Mouse (Mus musculus) forebrain, embryonic 15.5 days (tissue): Measurements from ENCODE around the gene Col24a1. TPM values are rescaled to one million over a fixed set of nuclear protein-coding genes. Genes with fewer than 3 reads are reported as not detected.

Source experiments
- ATAC-seq: fragments of 200-750 bp; cut with Nextera tagmentation; replicated peaks from 2 replicates; pipeline ENCODE4 v1.8.0; 2017; ENCODE audit warnings: mild to moderate bottlenecking, moderate TSS enrichment, moderate library complexity
- H3K27ac ChIP-seq: fragments of 300-500 bp; sonication (generic); replicated peaks from 2 replicates; pipeline ENCODE4 v1.5.1; 2015; ENCODE audit warnings: mild to moderate bottlenecking, inconsistent platforms
- H3K27me3 ChIP-seq: fragments of 300-500 bp; sonication (generic); 2 replicates; pipeline ENCODE4 v1.6.1; 2015; ENCODE audit warnings: inconsistent platforms
- H3K36me3 ChIP-seq: fragments of 300-500 bp; sonication (generic); 2 replicates; pipeline ENCODE4 v1.6.1; 2015; ENCODE audit warnings: mild to moderate bottlenecking, inconsistent platforms
- H3K4me1 ChIP-seq: fragments of 300-500 bp; sonication (generic); 2 replicates; pipeline ENCODE4 v1.6.1; 2015; ENCODE audit warnings: inconsistent platforms
- H3K4me2 ChIP-seq: fragments of 300-500 bp; sonication (generic); replicated peaks from 2 replicates; pipeline ENCODE4 v1.6.1; 2015; ENCODE audit warnings: mild to moderate bottlenecking, inconsistent platforms
- H3K4me3 ChIP-seq: fragments of 300-500 bp; sonication (generic); 2 replicates; pipeline ENCODE4 v1.5.1; 2015; ENCODE audit warnings: mild to moderate bottlenecking, inconsistent platforms
- H3K9ac ChIP-seq: fragments of 300-500 bp; sonication (generic); replicated peaks from 2 replicates; pipeline ENCODE4 v1.6.1; 2015; ENCODE audit warnings: mild to moderate bottlenecking, inconsistent platforms
- H3K9me3 ChIP-seq: fragments of 300-500 bp; sonication (generic); 2 replicates; pipeline ENCODE4 v1.6.1; 2016; ENCODE audit warnings: inconsistent platforms
- WGBS: fragments of 180-500 bp; shearing (Covaris S2); methylation state at CpG from one replicate; pipeline ENCODE4 v1.1.7; 2015; ENCODE audit warnings: mixed read lengths; 5-methylcytosine and 5-hydroxymethylcytosine counted together
- polyA plus RNA-seq: library from polyadenylated mRNA; unstranded; fragments of >200 nt; fragmentation: Nextera tagmentation; extraction: Ambion mirVana; gene quantifications from 2 replicates; pipeline ENCODE4 v1.2.1, GENCODE M21; 2015

The Col24a1 gene
- polyA plus RNA-seq = 0.31 and 0.41 TPM in 2 replicates

DNA sequence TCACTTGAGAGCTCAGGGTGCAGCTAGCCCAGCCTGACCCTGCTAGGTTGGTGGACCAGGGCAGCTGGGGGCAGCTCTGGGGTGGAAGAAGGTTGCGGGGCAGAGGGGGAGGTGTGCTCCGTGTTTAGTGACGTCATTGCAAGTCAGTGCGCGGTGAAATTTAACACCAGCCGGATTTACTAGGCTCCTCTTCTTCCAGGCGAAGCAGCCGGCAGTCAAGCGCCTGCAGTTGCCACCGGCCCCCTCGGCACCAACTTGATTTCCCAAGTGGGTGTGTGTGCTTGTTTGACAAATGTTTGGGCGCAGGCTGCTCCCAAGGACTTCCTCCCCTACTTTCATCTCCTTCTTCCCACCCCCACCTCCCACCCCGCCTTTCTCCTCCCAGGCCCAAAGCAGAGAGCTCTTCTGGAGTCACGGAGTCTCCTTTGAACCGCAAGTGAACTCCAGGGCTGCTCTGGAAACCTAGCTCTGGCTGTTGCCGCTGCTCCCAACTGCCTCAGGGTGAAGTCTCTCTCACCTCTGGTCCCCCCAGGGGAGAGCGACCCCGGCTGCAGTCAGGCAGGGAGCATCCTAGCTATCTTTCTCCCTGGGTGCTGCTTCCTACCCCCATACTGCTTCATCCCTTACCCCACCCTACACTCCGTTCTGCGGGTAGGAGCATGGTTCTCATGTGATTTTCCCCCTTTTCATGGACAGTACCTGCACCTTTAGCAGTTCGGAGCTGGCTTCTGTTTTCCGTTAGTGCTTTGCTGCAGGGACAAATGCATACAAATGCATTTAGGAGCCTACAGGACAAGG, at the start of gene Col24a1:
TSS of gene Col24a1 (plus strand) at position 136 of the 798 bp plus-strand sequence.
- Histone ChIP-seq H3K27me3 (no peaks in the 10 kb centered on the region), H3K4me1 (peaks cover 17% of the 10 kb centered on the region), H3K4me3 (peak within 1 kb of the TSS; percentile 30), H3K9me3 (no peaks in the 10 kb centered on the region), H3K9ac (peak within 1 kb of the TSS; percentile 34), H3K4me2 (peak within 1 kb of the TSS; percentile 71), H3K36me3 (no peaks in the 10 kb centered on the region), H3K27ac (no peak within 1 kb of the TSS)
- under 1% methylated on average over 22 of the region's 22 CpGs for WGBS
- ATAC-seq = peak; percentile 60

DNA sequence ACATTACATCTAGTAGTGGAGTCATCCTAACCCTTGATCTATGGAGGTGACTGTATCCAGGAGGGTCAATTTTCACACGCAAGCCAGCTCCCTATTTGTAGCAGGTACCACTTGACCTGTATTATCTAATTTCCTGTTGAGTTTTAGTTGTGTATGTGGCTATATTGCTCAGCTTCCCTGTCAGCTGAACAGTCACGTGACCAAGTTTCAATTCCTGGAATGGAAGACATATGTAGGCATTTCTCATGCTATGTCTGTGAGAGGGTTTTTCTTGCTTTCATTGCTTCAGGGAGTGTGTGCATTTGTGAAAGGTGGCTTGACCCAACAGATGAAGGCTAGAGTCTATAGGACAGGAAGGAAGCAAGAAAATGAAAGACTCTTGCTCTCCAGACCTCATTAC, 44.2 kb upstream of the Col24a1 start:
- no peaks in the 10 kb centered on the region for H3K4me1 ChIP-seq
- H3K27ac ChIP-seq = no peak overlapping the region
- H3K4me2 ChIP-seq = no peak overlapping the region
- no peak overlapping the region for H3K4me3 ChIP-seq
- H3K27me3 ChIP-seq = no peaks in the 10 kb centered on the region
- no peak overlapping the region for H3K9ac ChIP-seq
- H3K36me3 ChIP-seq = no peaks in the 10 kb centered on the region
- ATAC-seq = no peak
- WGBS = 89% methylated on average over 2 of the region's 2 CpGs
- no peaks in the 10 kb centered on the region for H3K9me3 ChIP-seq

DNA sequence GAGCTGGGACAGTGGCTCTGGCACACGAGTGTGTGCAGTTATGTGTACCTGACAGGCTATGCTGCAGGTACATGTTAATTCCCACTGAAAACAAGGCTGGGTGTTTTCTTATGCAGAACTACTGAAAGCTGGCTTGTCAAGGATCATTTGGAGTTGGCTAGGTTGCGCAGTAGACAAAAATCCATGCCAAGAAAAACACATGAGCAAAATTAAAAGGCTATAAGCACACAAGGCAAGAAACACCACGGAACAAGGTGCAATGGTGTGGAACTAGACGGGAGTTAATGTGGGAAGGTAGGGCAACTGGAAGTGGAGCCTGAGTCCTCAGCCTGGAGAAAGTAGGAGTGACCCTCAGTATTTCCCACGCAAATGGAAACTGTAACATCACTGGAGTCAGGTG, 39.2 kb upstream of the Col24a1 start:
- no peak overlapping the region for H3K27ac ChIP-seq
- H3K9me3 ChIP-seq = no peaks in the 10 kb centered on the region
- 85% methylated on average over 5 of the region's 5 CpGs for WGBS
- H3K27me3 ChIP-seq = no peaks in the 10 kb centered on the region
- no peaks in the 10 kb centered on the region for H3K4me1 ChIP-seq
- no peaks in the 10 kb centered on the region for H3K36me3 ChIP-seq
- ATAC-seq = no peak
- H3K9ac ChIP-seq = no peak overlapping the region
- H3K4me3 ChIP-seq = no peak overlapping the region
- H3K4me2 ChIP-seq = no peak overlapping the region

DNA sequence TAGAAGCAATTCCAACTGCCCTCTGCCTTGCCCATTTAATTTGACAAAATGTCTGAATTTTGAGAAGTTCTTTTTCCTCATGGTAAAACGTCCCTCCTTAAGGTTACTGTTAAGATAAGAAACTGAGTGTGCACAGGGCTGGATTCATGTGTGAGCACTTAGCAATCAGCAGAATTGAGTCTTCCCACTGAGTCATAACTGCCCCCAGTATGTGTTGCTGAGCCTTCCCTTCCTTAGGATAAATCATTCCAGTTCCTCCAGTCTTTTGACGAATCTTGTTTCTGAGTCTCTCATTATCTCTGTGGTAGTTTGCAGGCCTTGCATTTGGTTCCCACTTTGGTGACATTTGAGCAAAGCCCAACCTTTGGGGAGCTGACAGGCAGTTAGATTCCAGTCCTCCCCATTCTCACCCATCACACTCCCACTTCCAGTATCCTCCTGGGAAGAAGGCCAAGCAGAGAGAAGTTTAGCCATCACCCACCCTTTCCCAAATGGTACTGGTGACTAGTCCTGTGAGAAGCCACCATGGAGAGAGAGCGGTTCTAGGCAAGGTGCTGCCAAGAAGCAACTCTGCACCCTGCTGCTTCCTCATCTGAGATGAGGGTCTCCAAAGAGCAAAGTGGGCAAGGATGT, 37.4 kb upstream of the Col24a1 start:
- Histone ChIP-seq H3K9me3 (no peaks in the 10 kb centered on the region), H3K36me3 (no peaks in the 10 kb centered on the region), H3K4me2 (no peak overlapping the region), H3K4me3 (no peak overlapping the region), H3K27ac (no peak overlapping the region), H3K4me1 (no peaks in the 10 kb centered on the region), H3K27me3 (no peaks in the 10 kb centered on the region), H3K9ac (no peak overlapping the region)
- 84% methylated on average over 3 of the region's 3 CpGs for WGBS
- ATAC-seq = no peak

DNA sequence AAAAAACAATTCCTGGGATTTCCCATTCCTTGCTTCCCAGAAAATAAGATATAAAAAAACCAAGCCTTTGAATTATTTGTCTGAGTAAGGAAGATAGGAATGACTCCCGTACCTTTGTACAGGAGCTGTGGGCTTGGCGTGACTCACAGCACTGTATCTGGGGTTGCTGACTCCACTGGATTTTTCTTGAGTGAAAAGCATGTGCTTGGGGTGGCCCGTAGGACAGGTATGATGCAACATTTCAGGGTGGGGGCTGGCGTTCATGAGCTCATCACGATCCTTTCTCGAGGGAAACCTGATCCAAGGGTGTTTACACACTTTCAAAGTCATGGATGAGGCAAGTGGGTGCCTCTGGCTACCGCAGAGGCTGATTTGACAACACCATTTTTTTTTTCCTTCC, 35.6 kb upstream of the Col24a1 start:
- Histone ChIP-seq H3K4me3 (no peak overlapping the region), H3K27me3 (no peaks in the 10 kb centered on the region), H3K9ac (no peak overlapping the region), H3K27ac (no peak overlapping the region), H3K9me3 (no peaks in the 10 kb centered on the region), H3K4me1 (no peaks in the 10 kb centered on the region), H3K36me3 (no peaks in the 10 kb centered on the region), H3K4me2 (no peak overlapping the region)
- 86% methylated on average over 7 of the region's 7 CpGs for WGBS
- no peak for ATAC-seq

DNA sequence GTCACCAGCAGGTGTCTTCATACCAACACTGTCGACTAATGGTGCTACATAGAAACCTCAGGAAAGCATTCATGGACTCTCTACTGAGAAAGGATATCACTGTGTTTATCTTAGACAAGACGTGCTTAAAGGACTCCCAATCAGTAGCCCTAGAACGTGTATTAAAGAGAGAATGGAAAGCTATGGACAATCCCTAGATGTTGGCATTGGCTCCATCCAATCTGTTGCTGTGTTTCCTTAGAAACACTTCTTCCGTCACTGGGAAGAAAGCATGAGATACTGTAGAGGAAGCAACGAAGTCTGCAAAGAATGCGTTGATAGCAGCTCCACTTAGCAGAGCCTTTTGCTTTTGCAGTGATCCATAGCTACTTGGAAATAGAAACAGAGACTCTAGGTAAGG, 32.6 kb upstream of the Col24a1 start:
- Histone ChIP-seq H3K27me3 (no peaks in the 10 kb centered on the region), H3K36me3 (no peaks in the 10 kb centered on the region), H3K4me3 (no peak overlapping the region), H3K4me1 (no peaks in the 10 kb centered on the region), H3K9ac (no peak overlapping the region), H3K9me3 (no peaks in the 10 kb centered on the region), H3K4me2 (no peak overlapping the region), H3K27ac (no peak overlapping the region)
- no peak for ATAC-seq
- 87% methylated on average over 6 of the region's 6 CpGs for WGBS

DNA sequence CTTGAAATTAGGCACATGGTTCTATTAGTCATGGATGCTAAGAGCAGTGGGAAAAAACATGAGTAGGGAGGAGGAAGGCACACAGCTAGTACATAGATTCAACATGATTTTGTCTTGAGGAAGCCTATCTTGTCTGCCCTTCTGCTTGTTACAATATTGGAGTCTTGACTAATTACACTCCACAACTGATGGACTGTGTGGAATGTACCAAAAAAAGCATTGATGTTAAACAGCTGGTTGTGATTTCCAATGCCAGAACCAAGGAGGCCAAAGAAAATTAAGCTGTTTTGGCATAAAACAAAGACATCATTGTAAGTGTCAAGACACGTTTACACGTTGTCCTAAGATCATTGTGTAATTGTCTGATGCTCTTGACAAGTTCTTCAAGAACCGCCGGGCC, 29.1 kb upstream of the Col24a1 start:
- Histone ChIP-seq H3K4me3 (no peak overlapping the region), H3K27ac (no peak overlapping the region), H3K27me3 (no peaks in the 10 kb centered on the region), H3K36me3 (no peaks in the 10 kb centered on the region), H3K4me2 (no peak overlapping the region), H3K9ac (no peak overlapping the region), H3K4me1 (no peaks in the 10 kb centered on the region), H3K9me3 (no peaks in the 10 kb centered on the region)
- ATAC-seq = no peak
- WGBS = 79% methylated on average over 4 of the region's 4 CpGs

DNA sequence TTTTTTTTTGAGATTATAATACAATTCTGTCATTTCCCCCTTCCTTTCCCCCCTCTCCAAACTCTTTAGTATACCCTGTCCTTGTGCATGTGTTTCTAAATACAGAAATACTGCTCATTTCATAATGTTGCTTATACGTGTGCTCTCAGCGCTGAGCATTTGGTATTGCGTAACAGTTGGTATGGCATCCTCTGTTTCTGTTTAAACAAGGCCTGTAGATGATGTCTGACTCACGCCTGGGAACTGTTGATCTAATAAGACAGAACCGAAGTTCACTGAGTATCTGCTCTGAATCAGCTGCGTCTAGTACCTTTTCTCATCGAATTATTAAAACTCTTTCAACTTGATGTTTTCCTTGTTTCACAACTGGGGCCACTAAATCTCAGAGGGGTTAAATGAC, 24.2 kb upstream of the Col24a1 start:
- WGBS = 84% methylated on average over 7 of the region's 7 CpGs
- Histone ChIP-seq H3K9ac (no peak overlapping the region), H3K9me3 (no peaks in the 10 kb centered on the region), H3K4me1 (no peaks in the 10 kb centered on the region), H3K4me3 (no peak overlapping the region), H3K27ac (no peak overlapping the region), H3K4me2 (no peak overlapping the region), H3K27me3 (no peaks in the 10 kb centered on the region), H3K36me3 (no peaks in the 10 kb centered on the region)
- ATAC-seq = no peak

DNA sequence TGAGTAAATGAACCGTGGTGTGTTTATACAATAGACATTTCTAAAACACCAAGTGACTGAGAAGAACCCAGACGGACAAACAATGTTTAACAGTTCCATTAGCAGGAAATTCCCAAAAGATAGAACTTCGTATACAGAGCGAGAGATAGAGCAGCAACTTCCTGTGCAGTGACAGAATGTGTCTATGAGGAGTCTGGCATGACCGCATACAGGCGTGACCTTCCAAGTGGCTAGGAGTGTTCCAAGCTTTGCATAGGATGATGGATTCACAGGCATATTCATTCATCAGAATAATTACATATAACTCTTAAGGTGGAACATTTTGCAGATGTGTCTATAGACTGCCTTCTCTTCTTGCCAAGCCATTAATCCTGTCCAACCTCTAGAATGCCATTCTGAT, 18.1 kb upstream of the Col24a1 start:
- Histone ChIP-seq H3K27ac (no peak overlapping the region), H3K4me1 (no peaks in the 10 kb centered on the region), H3K36me3 (no peaks in the 10 kb centered on the region), H3K4me3 (no peak overlapping the region), H3K9me3 (no peaks in the 10 kb centered on the region), H3K4me2 (no peak overlapping the region), H3K27me3 (no peaks in the 10 kb centered on the region), H3K9ac (no peak overlapping the region)
- 84% methylated on average over 6 of the region's 6 CpGs for WGBS
- ATAC-seq = no peak

DNA sequence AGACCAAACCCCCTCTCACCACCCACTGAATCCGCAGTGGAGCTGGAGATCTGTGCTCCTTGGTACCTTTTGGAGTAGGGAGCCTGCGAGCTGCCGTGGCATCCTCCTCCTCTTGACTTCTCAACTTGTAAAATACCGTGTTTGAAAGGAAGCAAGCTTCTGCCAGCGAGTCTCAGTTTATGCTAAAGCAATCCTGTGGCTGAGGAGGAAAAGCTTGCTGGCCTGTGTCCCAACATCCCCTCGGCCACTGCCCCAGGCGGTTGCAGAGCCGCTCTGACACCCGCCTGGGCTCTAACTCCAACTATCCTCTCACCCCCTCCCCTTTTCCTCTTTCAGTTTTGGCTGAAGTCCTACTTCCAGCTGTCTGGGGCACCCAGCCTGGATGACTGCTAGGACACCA, 935 bp downstream of the Col24a1 start:
- WGBS = 4% methylated on average over 9 of the region's 9 CpGs
- peak; percentile 21; the same call in 1 of the 2 replicates for ATAC-seq

DNA sequence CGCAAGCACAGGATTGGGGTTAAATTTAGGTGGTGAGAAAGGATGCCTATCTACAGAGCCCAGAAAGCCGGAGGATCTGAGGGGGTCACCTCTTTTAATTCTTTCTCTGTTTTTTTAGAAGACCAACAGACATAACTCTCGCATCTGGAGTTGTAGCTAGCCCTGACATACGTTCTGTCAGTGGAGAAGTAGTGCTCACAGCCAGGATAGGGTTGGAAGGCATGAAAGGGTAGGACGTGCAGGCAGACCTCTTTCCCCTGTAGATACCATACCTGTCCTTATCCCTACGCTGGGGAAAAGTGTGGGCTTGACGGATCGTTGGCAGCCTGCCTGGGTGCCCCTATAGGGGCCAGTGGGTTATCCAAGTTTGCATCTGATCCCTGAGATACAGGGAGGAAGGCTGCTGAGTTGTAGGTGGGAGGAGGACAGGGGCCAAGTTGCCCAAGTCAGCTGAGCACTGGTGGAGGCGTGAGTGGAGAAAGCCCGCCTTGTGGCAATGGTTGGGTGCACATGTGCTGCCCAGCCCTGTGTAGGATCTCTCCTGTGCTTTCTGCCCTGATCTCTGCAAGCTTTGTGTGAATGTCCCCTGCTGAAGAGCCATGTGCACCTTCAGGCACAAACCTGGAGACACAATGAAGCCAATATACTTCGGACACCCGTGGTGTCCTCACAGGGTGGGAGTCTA, 1.5 kb downstream of the Col24a1 start:
- 71% methylated on average over 12 of the region's 12 CpGs for WGBS
- peak overlapping the region; percentile 34; the same call in 1 of the 2 replicates for H3K9ac ChIP-seq
- peaks cover 17% of the 10 kb centered on the region for H3K4me1 ChIP-seq
- no peak overlapping the region for H3K27ac ChIP-seq
- H3K9me3 ChIP-seq = no peaks in the 10 kb centered on the region
- H3K27me3 ChIP-seq = no peaks in the 10 kb centered on the region
- peak overlapping the region; percentile 71 for H3K4me2 ChIP-seq
- no peaks in the 10 kb centered on the region for H3K36me3 ChIP-seq
- H3K4me3 ChIP-seq = no peak overlapping the region
- ATAC-seq = no peak

More for the DNA sequence above, 935 bp downstream of the Col24a1 start:
- Histone ChIP-seq H3K36me3 (no peaks in the 10 kb centered on the region), H3K9me3 (no peaks in the 10 kb centered on the region), H3K27me3 (no peaks in the 10 kb centered on the region), H3K4me3 (peak overlapping the region; percentile 30), H3K4me1 (peaks cover 17% of the 10 kb centered on the region), H3K9ac (peak overlapping the region; percentile 34), H3K27ac (no peak overlapping the region), H3K4me2 (peak overlapping the region; percentile 71)

DNA sequence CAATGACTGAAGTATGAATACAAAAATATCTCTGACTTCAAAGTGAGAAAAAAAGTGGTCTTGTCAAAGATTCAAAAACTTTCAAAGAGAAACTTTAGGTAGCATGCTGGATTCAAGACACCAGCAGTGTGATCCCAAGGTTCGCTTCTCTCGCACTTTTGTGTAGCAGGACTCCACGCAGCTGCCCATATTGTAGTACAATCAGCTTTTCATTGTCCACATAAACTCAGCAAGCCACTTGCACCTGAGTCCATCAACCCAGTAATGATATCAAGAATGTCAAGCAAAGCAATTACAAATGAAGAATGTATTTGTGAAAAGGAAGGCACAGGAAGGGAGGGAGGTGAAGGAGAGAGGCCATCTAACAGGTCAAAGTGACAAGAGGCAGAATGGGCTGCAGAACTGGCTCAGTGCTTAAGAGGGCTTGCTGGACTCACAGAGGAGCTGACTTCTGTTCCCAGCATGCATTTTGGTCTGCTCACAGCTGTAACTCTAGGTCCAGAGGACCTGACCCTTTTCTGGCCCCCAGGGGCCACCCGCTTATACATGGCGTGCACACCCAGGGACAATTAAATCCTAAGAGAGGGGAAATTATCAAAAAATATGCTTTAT, 7.8 kb downstream of the Col24a1 start:
- Histone ChIP-seq H3K9ac (no peak overlapping the region), H3K27me3 (no peaks in the 10 kb centered on the region), H3K4me3 (no peak overlapping the region), H3K4me2 (no peak overlapping the region), H3K27ac (no peak overlapping the region), H3K4me1 (no peaks in the 10 kb centered on the region), H3K36me3 (no peaks in the 10 kb centered on the region), H3K9me3 (no peaks in the 10 kb centered on the region)
- no peak for ATAC-seq
- whole genome bisulfite sequencing = 85% methylated on average over 5 of the region's 5 CpGs
